Mouse (Mus musculus) midbrain, embryonic 11.5 days (tissue): ENCODE results near the gene Stac2. TPM values are rescaled to one million over a fixed set of nuclear protein-coding genes. Genes with fewer than 3 reads are reported as not detected.

Experiments used
- ATAC-seq: fragments of 200-750 bp; cut with Nextera tagmentation; 2 replicates; pipeline ENCODE4 v1.8.0; 2017; ENCODE audit warnings: moderate TSS enrichment, moderate library complexity; ENCODE audit not compliant: low FRiP score
- DNase-seq: peaks from one replicate; pipeline ENCODE4 v3.0.0; 2015; ENCODE audit warnings: low spot score; ENCODE audit errors: missing footprints
- H3K27ac ChIP-seq: fragments of 300-500 bp; sonication (generic); 2 replicates; pipeline ENCODE4 v1.5.1; 2014; ENCODE audit warnings: low read depth, low read length
- H3K27me3 ChIP-seq: fragments of 300-500 bp; sonication (generic); 2 replicates; pipeline ENCODE4 v1.6.1; 2014; ENCODE audit warnings: mild to moderate bottlenecking, low read length, moderate library complexity, mixed read lengths; ENCODE audit not compliant: control insufficient read depth, insufficient read depth
- H3K36me3 ChIP-seq: fragments of 300-500 bp; sonication (generic); 2 replicates; pipeline ENCODE4 v1.6.1; 2014; ENCODE audit warnings: mild to moderate bottlenecking, low read length, moderate library complexity, mixed read lengths; ENCODE audit not compliant: control insufficient read depth, insufficient read depth
- H3K4me1 ChIP-seq: fragments of 300-500 bp; sonication (generic); 2 replicates; pipeline ENCODE4 v1.6.1; 2014; ENCODE audit warnings: low read length; ENCODE audit not compliant: control insufficient read depth, insufficient read depth
- H3K4me2 ChIP-seq: fragments of 300-500 bp; sonication (generic); 2 replicates; pipeline ENCODE4 v1.6.1; 2014; ENCODE audit warnings: mild to moderate bottlenecking, moderate library complexity
- H3K4me3 ChIP-seq: fragments of 300-500 bp; sonication (generic); 2 replicates; pipeline ENCODE4 v1.5.1; 2014; ENCODE audit warnings: low read depth, low read length
- H3K9ac ChIP-seq: fragments of 300-500 bp; sonication (generic); 2 replicates; pipeline ENCODE4 v1.6.1; 2014; ENCODE audit warnings: low read length
- H3K9me3 ChIP-seq: fragments of 300-500 bp; sonication (generic); 2 replicates; pipeline ENCODE4 v1.6.1; 2016; ENCODE audit warnings: low read length; ENCODE audit not compliant: control insufficient read depth
- WGBS: fragments of 180-500 bp; shearing (Covaris S2); extraction: QIAGEN DNeasy Blood & Tissue Kit; methylation state at CpG from one replicate; pipeline ENCODE4 v1.1.7; 2014; 5-methylcytosine and 5-hydroxymethylcytosine counted together
- microRNA-seq: library from miRNA; unstranded; fragments of <30 nt; microRNA quantifications from one replicate; pipeline ENCODE4, GENCODE M21; 2017
- polyA plus RNA-seq: library from polyadenylated mRNA; unstranded; fragments of >200 nt; fragmentation: Nextera tagmentation; extraction: Ambion mirVana; gene quantifications from 2 replicates; pipeline ENCODE4 v1.2.1, GENCODE M21; 2014

Stac2 gene
- polyA plus RNA-seq, 1 experiment from 2014 or later: 0.37 TPM

DNA sequence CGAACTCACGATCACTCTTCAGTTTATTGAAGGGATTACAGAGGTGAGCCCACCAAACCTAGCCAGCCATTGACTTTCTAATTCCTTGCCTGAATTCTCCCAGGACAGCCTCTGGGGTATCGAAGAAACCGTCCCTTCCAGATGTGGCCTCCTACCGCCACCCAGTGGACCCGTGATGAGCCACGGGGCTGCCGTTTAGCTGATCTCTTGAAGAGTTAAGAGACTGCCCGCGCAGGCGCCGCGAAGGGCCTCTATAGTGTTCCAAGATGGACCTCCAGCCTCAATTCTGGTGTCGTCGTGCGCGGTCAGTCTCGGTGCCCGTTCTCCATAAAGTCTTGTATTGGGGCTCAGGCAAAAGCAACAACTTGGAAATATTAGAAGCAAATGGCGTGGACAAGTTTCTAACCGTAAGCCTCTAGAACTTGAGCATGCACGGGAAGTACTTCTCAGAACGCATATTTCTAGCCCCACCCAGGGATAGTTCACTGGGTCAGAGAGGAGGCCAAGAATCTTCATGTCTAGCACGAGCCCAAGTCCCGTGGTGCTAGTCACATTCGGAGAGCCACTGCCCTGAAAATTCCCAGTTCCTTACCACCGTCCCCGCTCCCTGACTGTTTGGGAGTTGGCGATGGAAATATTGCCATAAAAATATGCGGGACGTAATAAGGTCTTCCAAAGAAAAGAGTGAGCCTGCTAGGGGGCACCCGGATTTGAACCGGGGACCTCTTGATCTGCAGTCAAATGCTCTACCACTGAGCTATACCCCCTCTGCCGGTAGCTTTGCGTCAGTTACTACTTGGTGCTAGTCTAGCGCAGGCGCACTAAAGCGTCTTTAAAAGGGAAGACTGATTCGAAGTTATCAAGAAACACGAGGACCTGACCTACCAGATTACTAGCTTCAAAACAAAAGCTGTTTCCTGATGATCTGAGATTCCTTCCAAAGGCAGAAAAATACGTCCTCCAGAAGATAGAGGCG, 65.4 kb downstream of the Stac2 start:
- WGBS: under 1% methylated on average over 42 of the region's 42 CpGs
- H3K4me3 ChIP-seq: peak overlapping the region; percentile 85
- peak overlapping the region; percentile 82 for H3K9ac ChIP-seq
- no peaks in the 10 kb centered on the region for H3K9me3 ChIP-seq
- peaks cover 13% of the 10 kb centered on the region for H3K4me1 ChIP-seq
- H3K27ac ChIP-seq: peak overlapping the region; percentile 66
- H3K4me2 ChIP-seq: peak overlapping the region; percentile 52
- H3K27me3 ChIP-seq: peaks cover 27% of the 10 kb centered on the region
- no peaks in the 10 kb centered on the region for H3K36me3 ChIP-seq
- peak; percentile 79 for ATAC-seq
- peak; percentile 100 for DNase-seq

DNA sequence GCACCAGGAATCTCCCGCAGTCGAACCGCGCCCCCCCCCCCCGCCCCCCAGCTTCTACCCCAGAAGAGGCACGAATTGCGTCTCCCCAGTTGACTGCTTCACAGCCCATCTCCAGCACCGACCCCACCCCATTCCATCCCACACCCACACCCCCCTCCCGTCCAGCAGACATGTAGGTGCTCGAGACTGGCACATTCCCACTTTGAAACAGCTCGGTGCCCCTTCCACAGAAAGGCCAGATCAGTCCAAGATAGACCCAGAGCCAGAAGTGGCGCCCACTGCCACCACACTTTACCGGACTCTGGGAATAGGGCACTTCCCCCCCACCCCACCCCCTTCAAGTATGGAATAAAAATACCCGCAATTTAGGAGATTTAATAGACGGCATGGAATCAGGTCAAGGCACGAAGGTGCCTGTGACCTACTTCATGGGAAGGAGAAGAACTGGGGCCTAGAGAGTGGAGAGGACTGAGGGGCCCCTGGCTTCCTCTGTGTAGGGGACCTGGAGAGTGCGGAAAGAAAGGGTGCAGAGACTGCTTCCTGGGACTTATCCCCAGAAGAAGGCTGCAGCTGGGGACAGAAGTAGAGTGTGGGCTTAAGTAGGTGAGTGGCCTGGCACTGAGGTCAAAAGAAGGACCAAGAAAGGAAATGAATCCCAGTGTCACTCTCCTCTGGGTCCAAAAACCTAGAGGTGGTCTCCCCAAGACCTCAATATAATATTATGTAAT, 66.4 kb downstream of the Stac2 start:
- DNase-seq (no peak), ATAC-seq (no peak)
- no peaks in the 10 kb centered on the region for H3K9me3 ChIP-seq
- peaks cover 27% of the 10 kb centered on the region for H3K27me3 ChIP-seq
- H3K4me2 ChIP-seq: peak overlapping the region; percentile 83
- no peaks in the 10 kb centered on the region for H3K36me3 ChIP-seq
- H3K4me3 ChIP-seq: peak overlapping the region; percentile 85
- WGBS: 23% methylated on average over 17 of the region's 17 CpGs
- no peak overlapping the region for H3K27ac ChIP-seq
- H3K4me1 ChIP-seq: peaks cover 13% of the 10 kb centered on the region
- no peak overlapping the region for H3K9ac ChIP-seq

Small RNA genes within 50 kb of the gene (microRNA-seq; reads per million reads assigned to microRNA genes)
- gene Gm27597: not detected

Other genes with a start within 250 kb of the Stac2 start
- 14.7 and 17.3 TPM in 2 replicates for gene B230217C12Rik, start 212.7 kb downstream of the Stac2 start, polyA plus RNA-seq
- 0.83 and 0.96 TPM in 2 replicates for gene Fbxo47, start 169.3 kb downstream of the Stac2 start, polyA plus RNA-seq
- 0.14 TPM in 1 of 2 replicates, not detected in the other for gene Plxdc1, start 67.0 kb downstream of the Stac2 start, polyA plus RNA-seq
- 6.7 and 8.9 TPM in 2 replicates for gene Arl5c, start 57.3 kb downstream of the Stac2 start, polyA plus RNA-seq
- gene Cacnb1, start 30.4 kb downstream of the Stac2 start, polyA plus RNA-seq: 9.7 and 10.3 TPM in 2 replicates
- gene Rpl19, start 26.8 kb downstream of the Stac2 start, polyA plus RNA-seq: 945 and 991 TPM in 2 replicates
- gene Fbxl20, start 96.9 kb upstream of the Stac2 start, polyA plus RNA-seq: 23.4 and 24.9 TPM in 2 replicates
- gene Med1, start 139.8 kb upstream of the Stac2 start, polyA plus RNA-seq: 78.4 and 80.5 TPM in 2 replicates
- gene Cdk12, start 149.6 kb upstream of the Stac2 start, polyA plus RNA-seq: 11.1 and 12.1 TPM in 2 replicates